Mouse (Mus musculus): ENCODE results near the gene Gbf1. TPM values are rescaled to one million over a fixed set of nuclear protein-coding genes. Genes with fewer than 3 reads are reported as not detected.
"Not testable (repeated sequence)": the region's sequence is repeated elsewhere in the genome, so short reads cannot be mapped to it uniquely, and the experiment has no call there.

Gbf1 gene
- 10 to 100 TPM; 50.2 to 50.5 TPM for total RNA-seq (2021)

- intact Hi-C loops (cut with DNase I), result loop anchor here (5.0 kb wide), 1 partner anchor 35 kb away; no protein-coding TSS in a partner anchor
- DNase-seq, result peak; percentile 97 to 98
These were observed at the start of gene Gbf1 for GRCm38 (mm10) chr19:46152127-46152803. Gene Gbf1, plus strand, starts transcription at chr19:46152509.

- intact Hi-C loops (cut with DNase I), result no loop called here
- peak in 1 of 2 experiments; percentile 15 for DNase-seq
These were observed 48.7 kb upstream of the Gbf1 start for GRCm38 (mm10) chr19:46103437-46104186.

GRCm38 (mm10) chr19:46104187-46104557 is 48.1 kb upstream of the Gbf1 start:
- no peak for DNase-seq
- intact Hi-C loops (cut with DNase I), result no loop called here

- intact Hi-C loops (cut with DNase I), result no loop called here
- DNase-seq, result no peak
These were observed 42.1 kb upstream of the Gbf1 start for GRCm38 (mm10) chr19:46110214-46110613.

GRCm38 (mm10) chr19:46110781-46111180 is 41.5 kb upstream of the Gbf1 start:
- intact Hi-C loops (cut with DNase I), result no loop called here
- DNase-seq, result no peak

GRCm38 (mm10) chr19:46114617-46115016 is 37.7 kb upstream of the Gbf1 start:
- DNase-seq, result no peak
- intact Hi-C loops (cut with DNase I), result no loop called here

- no peak for DNase-seq
These were observed 32.9 kb upstream of the Gbf1 start for GRCm38 (mm10) chr19:46119458-46119857.

GRCm38 (mm10) chr19:46120872-46121271 is 31.4 kb upstream of the Gbf1 start:
- intact Hi-C loops (cut with DNase I), result no loop called here
- no peak for DNase-seq

More at GRCm38 (mm10) chr19:46119458-46119857, 32.9 kb upstream of the Gbf1 start:
- intact Hi-C loops (cut with DNase I), result no loop called here

- no peak for DNase-seq
- intact Hi-C loops (cut with DNase I), result no loop called here
These were observed 28.4 kb upstream of the Gbf1 start for GRCm38 (mm10) chr19:46123876-46124275.

- DNase-seq, result no peak
- intact Hi-C loops (cut with DNase I), result no loop called here
These were observed 27.7 kb upstream of the Gbf1 start for GRCm38 (mm10) chr19:46124651-46125050.

GRCm38 (mm10) chr19:46126301-46126700 is 26.0 kb upstream of the Gbf1 start:
- DNase-seq, result no peak
- intact Hi-C loops (cut with DNase I), result no loop called here

GRCm38 (mm10) chr19:46129737-46130136 is 22.6 kb upstream of the Gbf1 start:
- DNase-seq, result not testable (repeated sequence)
- intact Hi-C loops (cut with DNase I), result loop anchor here (5.0 kb wide), 1 partner anchor 42 kb away; no protein-coding TSS in a partner anchor

- intact Hi-C loops (cut with DNase I), result loop anchor here (5.0 kb wide), 1 partner anchor 44 kb away; no protein-coding TSS in a partner anchor
These were observed 21.0 kb upstream of the Gbf1 start for GRCm38 (mm10) chr19:46131283-46131682.

GRCm38 (mm10) chr19:46131694-46132525 is 20.4 kb upstream of the Gbf1 start, which contains the start of gene Elovl3:
Gene Elovl3, plus strand, starts transcription at chr19:46131897.
- intact Hi-C loops (cut with DNase I), result loop anchor here (5.0 kb wide), 1 partner anchor 45 kb away; no protein-coding TSS in a partner anchor
- DNase-seq, result peak; percentile 41 to 43

More at GRCm38 (mm10) chr19:46131283-46131682, 21.0 kb upstream of the Gbf1 start:
- no peak for DNase-seq

- DNase-seq, result no peak
- intact Hi-C loops (cut with DNase I), result loop anchor here (5.0 kb wide), 1 partner anchor 45 kb away; no protein-coding TSS in a partner anchor
These were observed 19.7 kb upstream of the Gbf1 start for GRCm38 (mm10) chr19:46132577-46132976.

GRCm38 (mm10) chr19:46135297-46135696 is 17.0 kb upstream of the Gbf1 start:
- peak; percentile 93 to 96 for DNase-seq
- intact Hi-C loops (cut with DNase I), result loop anchor here (1.0 kb wide), 1 partner anchor 119 kb away; no protein-coding TSS in a partner anchor

GRCm38 (mm10) chr19:46135789-46136638 is 16.3 kb upstream of the Gbf1 start:
- DNase-seq, result peak; percentile 56 to 64
- intact Hi-C loops (cut with DNase I), result loop anchor here (1.0 to 2.0 kb wide), 2 partner anchors 118 to 173 kb away; no protein-coding TSS in a partner anchor

- intact Hi-C loops (cut with DNase I), result loop anchor here (2.0 kb wide), 1 partner anchor 172 kb away; no protein-coding TSS in a partner anchor
- DNase-seq, result peak; percentile 73 to 83
These were observed 15.4 kb upstream of the Gbf1 start for GRCm38 (mm10) chr19:46136639-46137580.
